Mouse (Mus musculus): ENCODE results near the gene Dyrk1b. TPM values are rescaled to one million over a fixed set of nuclear protein-coding genes. Genes with fewer than 3 reads are reported as not detected.

Dyrk1b gene
- polyA plus RNA-seq, 1 experiment from 2014 or later: 4.6 TPM

Other genes with a start within 250 kb of the Dyrk1b start
- gene Zfp780b, start 200.3 kb upstream of the Dyrk1b start, polyA plus RNA-seq (2015; fragmentation: Nextera tagmentation; extraction: Ambion mirVana): 6.2 and 7.3 TPM in 2 replicates
- gene Zfp850, start 165.4 kb upstream of the Dyrk1b start, polyA plus RNA-seq (2015; fragmentation: Nextera tagmentation; extraction: Ambion mirVana): 1.1 TPM in 2 replicates
- gene Psmc4, start 129.4 kb upstream of the Dyrk1b start, polyA plus RNA-seq (2015; fragmentation: Nextera tagmentation; extraction: Ambion mirVana): 167 and 173 TPM in 2 replicates
- gene Fcgbp, start 108.2 kb upstream of the Dyrk1b start, polyA plus RNA-seq (2015; fragmentation: Nextera tagmentation; extraction: Ambion mirVana): 17.1 and 32.2 TPM in 2 replicates
- 0.08 and 0.12 TPM in 2 replicates for gene 9530053A07Rik, start 50.0 kb upstream of the Dyrk1b start, polyA plus RNA-seq (2015; fragmentation: Nextera tagmentation; extraction: Ambion mirVana)
- 57.1 and 61.6 TPM in 2 replicates for gene Fbl, start 9.8 kb upstream of the Dyrk1b start, polyA plus RNA-seq (2015; fragmentation: Nextera tagmentation; extraction: Ambion mirVana)
- 4.5 and 4.8 TPM in 2 replicates for gene Eid2, start 88.4 kb downstream of the Dyrk1b start, polyA plus RNA-seq (2015; fragmentation: Nextera tagmentation; extraction: Ambion mirVana)
- 7.2 and 7.9 TPM in 2 replicates for gene Eid2b, start 98.3 kb downstream of the Dyrk1b start, polyA plus RNA-seq (2015; fragmentation: Nextera tagmentation; extraction: Ambion mirVana)
- gene Selenov, start 111.7 kb downstream of the Dyrk1b start, polyA plus RNA-seq (2015; fragmentation: Nextera tagmentation; extraction: Ambion mirVana): 0.22 and 0.33 TPM in 2 replicates
- 0.92 and 0.96 TPM in 2 replicates for gene Dll3, start 122.8 kb downstream of the Dyrk1b start, polyA plus RNA-seq (2015; fragmentation: Nextera tagmentation; extraction: Ambion mirVana)
- gene Timm50, start 132.6 kb downstream of the Dyrk1b start, polyA plus RNA-seq (2015; fragmentation: Nextera tagmentation; extraction: Ambion mirVana): 69.4 and 69.6 TPM in 2 replicates
- 31.5 and 35.7 TPM in 2 replicates for gene Supt5, start 159.3 kb downstream of the Dyrk1b start, polyA plus RNA-seq (2015; fragmentation: Nextera tagmentation; extraction: Ambion mirVana)
- gene Rps16, start 171.2 kb downstream of the Dyrk1b start, polyA plus RNA-seq (2015; fragmentation: Nextera tagmentation; extraction: Ambion mirVana): 880 and 955 TPM in 2 replicates
- gene Plekhg2, start 193.1 kb downstream of the Dyrk1b start, polyA plus RNA-seq (2015; fragmentation: Nextera tagmentation; extraction: Ambion mirVana): 13.4 and 15.1 TPM in 2 replicates
- gene Zfp36, start 200.8 kb downstream of the Dyrk1b start, polyA plus RNA-seq (2015; fragmentation: Nextera tagmentation; extraction: Ambion mirVana): 29.1 and 29.4 TPM in 2 replicates
- 27.5 and 28.3 TPM in 2 replicates for gene Med29, start 213.2 kb downstream of the Dyrk1b start, polyA plus RNA-seq (2015; fragmentation: Nextera tagmentation; extraction: Ambion mirVana)
- gene Paf1, start 213.5 kb downstream of the Dyrk1b start, polyA plus RNA-seq (2015; fragmentation: Nextera tagmentation; extraction: Ambion mirVana): 35.9 and 38.6 TPM in 2 replicates

Data from stomach, postnatal 0 days (tissue).